Mouse (Mus musculus): ENCODE data around the gene Xylt1. TPM values are rescaled to one million over a fixed set of nuclear protein-coding genes. Genes with fewer than 3 reads are reported as not detected.
A peak's percentile ranks its signal among the peaks of the same experiment; 100 is the strongest.

Gene Xylt1
- polyA plus RNA-seq, 1 experiment, result 0.91 TPM

GRCm38 (mm10) chr7:117472781-117473743 is 92.3 kb downstream of the Xylt1 start:
- Histone ChIP-seq H3K4me1 (ENCODE audit: control insufficient read depth, insufficient read depth, insufficient read length, low read length) (peaks cover 12% of the 10 kb centered on the region), H3K27ac (replicated peaks; ENCODE audit: low read depth, low read length) (no peak overlapping the region)

DNA sequence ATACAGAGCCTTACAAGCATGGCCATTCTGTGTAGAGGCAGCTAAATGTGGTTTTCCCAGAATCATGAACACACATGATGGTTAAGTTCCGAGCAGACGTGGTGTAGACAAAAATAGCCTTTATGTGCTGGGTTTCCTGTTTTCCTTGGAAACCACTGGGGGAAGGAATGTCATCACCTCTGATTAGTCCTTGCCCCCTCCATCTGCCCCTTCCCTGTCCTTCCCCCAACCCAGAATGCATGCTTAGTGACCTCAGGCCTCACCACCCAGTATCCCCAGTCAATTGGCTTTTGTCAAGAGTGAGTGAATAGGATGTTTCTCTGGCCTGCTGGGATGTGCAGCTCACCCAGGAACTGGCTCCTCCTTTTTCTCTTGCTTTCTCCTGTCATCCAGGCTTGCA is 93.5 kb downstream of the Xylt1 start:
- Histone ChIP-seq H3K27ac (replicated peaks; ENCODE audit: low read depth, low read length) (no peak overlapping the region), H3K4me3 (ENCODE audit: insufficient read depth, low read depth, low read length) (no peak overlapping the region), H3K4me1 (ENCODE audit: control insufficient read depth, insufficient read depth, insufficient read length, low read length) (peaks cover 12% of the 10 kb centered on the region)

More at GRCm38 (mm10) chr7:117472781-117473743, 92.3 kb downstream of the Xylt1 start:
- no peak overlapping the region for H3K4me3 ChIP-seq (ENCODE audit: insufficient read depth, low read depth, low read length)

- Histone ChIP-seq H3K27ac (replicated peaks; ENCODE audit: low read depth, low read length) (no peak overlapping the region), H3K4me3 (ENCODE audit: insufficient read depth, low read depth, low read length) (no peak overlapping the region), H3K4me1 (ENCODE audit: control insufficient read depth, insufficient read depth, insufficient read length, low read length) (peaks cover 12% of the 10 kb centered on the region)
Observed at GRCm38 (mm10) chr7:117475106-117475505, 94.3 kb downstream of the Xylt1 start.

DNA sequence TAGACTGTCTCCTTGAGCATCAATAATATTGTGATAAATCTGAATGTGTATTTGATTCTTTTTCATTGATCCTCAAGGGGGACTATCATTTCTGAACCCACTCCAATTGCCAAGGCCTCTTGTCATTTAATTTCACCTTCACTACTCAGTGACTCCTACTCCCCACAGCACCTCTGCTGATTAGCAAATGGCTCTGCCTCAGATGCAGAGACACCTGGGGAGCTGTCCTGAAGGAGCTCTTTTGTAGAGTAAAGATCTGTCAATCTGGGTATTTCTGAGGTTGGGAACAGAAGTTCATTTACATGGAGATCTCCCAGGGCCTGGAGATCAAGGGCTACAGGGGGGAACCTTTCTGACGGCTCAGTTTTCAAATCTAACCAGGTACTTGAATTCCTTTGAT is 98.2 kb downstream of the Xylt1 start:
- H3K4me3 ChIP-seq (ENCODE audit: insufficient read depth, low read depth, low read length), result no peak overlapping the region
- no peak overlapping the region for H3K27ac ChIP-seq (replicated peaks; ENCODE audit: low read depth, low read length)
- H3K4me1 ChIP-seq (ENCODE audit: control insufficient read depth, insufficient read depth, insufficient read length, low read length), result no peaks in the 10 kb centered on the region

DNA sequence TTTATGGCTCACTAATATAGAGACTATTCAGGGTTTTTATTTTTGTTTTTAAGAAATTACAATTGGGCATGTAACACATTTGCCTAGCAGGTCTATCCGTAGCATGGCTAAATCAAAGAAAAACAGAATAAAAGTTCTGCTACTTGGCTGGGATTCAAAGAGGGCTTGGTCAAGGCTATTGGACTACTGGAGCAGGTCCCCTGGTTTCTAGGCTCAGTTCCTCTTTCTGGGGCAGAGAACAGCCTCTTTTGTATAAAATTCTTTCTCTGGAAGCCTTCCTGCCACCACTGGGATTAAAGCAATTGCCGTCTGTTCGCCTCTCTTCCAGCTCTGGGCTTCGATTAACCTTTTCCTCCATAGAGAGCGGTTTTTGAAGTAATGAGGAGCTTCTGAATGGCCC is 100.1 kb downstream of the Xylt1 start:
- H3K4me1 ChIP-seq (ENCODE audit: control insufficient read depth, insufficient read depth, insufficient read length, low read length), result peaks cover 11% of the 10 kb centered on the region
- H3K27ac ChIP-seq (replicated peaks; ENCODE audit: low read depth, low read length), result peak overlapping the region; percentile 17; the same call in 1 of the 2 replicates
- H3K4me3 ChIP-seq (ENCODE audit: insufficient read depth, low read depth, low read length), result no peak overlapping the region

GRCm38 (mm10) chr7:117481404-117481803 is 100.6 kb downstream of the Xylt1 start:
- H3K4me3 ChIP-seq (ENCODE audit: insufficient read depth, low read depth, low read length), result no peak overlapping the region
- H3K27ac ChIP-seq (replicated peaks; ENCODE audit: low read depth, low read length), result peak overlapping the region; percentile 17; the same call in 1 of the 2 replicates
- peaks cover 14% of the 10 kb centered on the region for H3K4me1 ChIP-seq (ENCODE audit: control insufficient read depth, insufficient read depth, insufficient read length, low read length)

GRCm38 (mm10) chr7:117482701-117483100 is 101.9 kb downstream of the Xylt1 start:
- H3K27ac ChIP-seq (replicated peaks; ENCODE audit: low read depth, low read length), result no peak overlapping the region
- no peak overlapping the region for H3K4me3 ChIP-seq (ENCODE audit: insufficient read depth, low read depth, low read length)

GRCm38 (mm10) chr7:117484589-117484988 is 103.8 kb downstream of the Xylt1 start:
- Histone ChIP-seq H3K4me3 (ENCODE audit: insufficient read depth, low read depth, low read length) (no peak overlapping the region), H3K27ac (replicated peaks; ENCODE audit: low read depth, low read length) (no peak overlapping the region; the same call in 1 of the 2 replicates), H3K4me1 (ENCODE audit: control insufficient read depth, insufficient read depth, insufficient read length, low read length) (peaks cover 14% of the 10 kb centered on the region)

More at GRCm38 (mm10) chr7:117482701-117483100, 101.9 kb downstream of the Xylt1 start:
- peaks cover 14% of the 10 kb centered on the region for H3K4me1 ChIP-seq (ENCODE audit: control insufficient read depth, insufficient read depth, insufficient read length, low read length)

- peaks cover 14% of the 10 kb centered on the region for H3K4me1 ChIP-seq (ENCODE audit: control insufficient read depth, insufficient read depth, insufficient read length, low read length)
- no peak overlapping the region for H3K4me3 ChIP-seq (ENCODE audit: insufficient read depth, low read depth, low read length)
Observed at GRCm38 (mm10) chr7:117484989-117485536, 104.3 kb downstream of the Xylt1 start.

GRCm38 (mm10) chr7:117486425-117487172 is 105.8 kb downstream of the Xylt1 start:
- H3K27ac ChIP-seq (replicated peaks; ENCODE audit: low read depth, low read length), result peak overlapping the region; percentile 12; the same call in 1 of the 2 replicates
- no peak overlapping the region for H3K4me3 ChIP-seq (ENCODE audit: insufficient read depth, low read depth, low read length)
- H3K4me1 ChIP-seq (ENCODE audit: control insufficient read depth, insufficient read depth, insufficient read length, low read length), result peaks cover 14% of the 10 kb centered on the region

More at GRCm38 (mm10) chr7:117484989-117485536, 104.3 kb downstream of the Xylt1 start:
- 0 out of 2 replicates have a peak overlapping the region, but pooled peaks have one; percentile 1 for H3K27ac ChIP-seq (replicated peaks; ENCODE audit: low read depth, low read length)

GRCm38 (mm10) chr7:117487173-117487490 is 106.4 kb downstream of the Xylt1 start:
- Histone ChIP-seq H3K27ac (replicated peaks; ENCODE audit: low read depth, low read length) (no peak overlapping the region; the same call in 1 of the 2 replicates), H3K4me3 (ENCODE audit: insufficient read depth, low read depth, low read length) (no peak overlapping the region), H3K4me1 (ENCODE audit: control insufficient read depth, insufficient read depth, insufficient read length, low read length) (peaks cover 14% of the 10 kb centered on the region)

- H3K4me3 ChIP-seq (ENCODE audit: insufficient read depth, low read depth, low read length), result no peak overlapping the region
Observed at GRCm38 (mm10) chr7:117489973-117490372, 109.2 kb downstream of the Xylt1 start.

GRCm38 (mm10) chr7:117490500-117491205 is 109.9 kb downstream of the Xylt1 start:
- H3K4me1 ChIP-seq (ENCODE audit: control insufficient read depth, insufficient read depth, insufficient read length, low read length), result peaks cover 5% of the 10 kb centered on the region
- no peak overlapping the region for H3K4me3 ChIP-seq (ENCODE audit: insufficient read depth, low read depth, low read length)
- no peak overlapping the region for H3K27ac ChIP-seq (replicated peaks; ENCODE audit: low read depth, low read length)

More at GRCm38 (mm10) chr7:117489973-117490372, 109.2 kb downstream of the Xylt1 start:
- Histone ChIP-seq H3K27ac (replicated peaks; ENCODE audit: low read depth, low read length) (no peak overlapping the region), H3K4me1 (ENCODE audit: control insufficient read depth, insufficient read depth, insufficient read length, low read length) (peaks cover 11% of the 10 kb centered on the region)

- Histone ChIP-seq H3K27ac (replicated peaks; ENCODE audit: low read depth, low read length) (0 out of 2 replicates have a peak overlapping the region, but pooled peaks have one; percentile 5), H3K4me1 (ENCODE audit: control insufficient read depth, insufficient read depth, insufficient read length, low read length) (no peaks in the 10 kb centered on the region), H3K4me3 (ENCODE audit: insufficient read depth, low read depth, low read length) (no peak overlapping the region)
Observed at GRCm38 (mm10) chr7:117491495-117491894, 110.7 kb downstream of the Xylt1 start.

Measured in brown adipose tissue, adult 24 weeks (tissue).